Mouse (Mus musculus) retina, adult 2 months (tissue): ENCODE data around the gene Prrg2.
A peak's percentile ranks its signal among the peaks of the same experiment; 100 is the strongest.

Experiments
- DNase-seq: peaks from one replicate; pipeline ENCODE4 v3.0.0-alpha.2; 2012; ENCODE audit warnings: low read depth, low spot score

Gene Prrg2

DNA sequence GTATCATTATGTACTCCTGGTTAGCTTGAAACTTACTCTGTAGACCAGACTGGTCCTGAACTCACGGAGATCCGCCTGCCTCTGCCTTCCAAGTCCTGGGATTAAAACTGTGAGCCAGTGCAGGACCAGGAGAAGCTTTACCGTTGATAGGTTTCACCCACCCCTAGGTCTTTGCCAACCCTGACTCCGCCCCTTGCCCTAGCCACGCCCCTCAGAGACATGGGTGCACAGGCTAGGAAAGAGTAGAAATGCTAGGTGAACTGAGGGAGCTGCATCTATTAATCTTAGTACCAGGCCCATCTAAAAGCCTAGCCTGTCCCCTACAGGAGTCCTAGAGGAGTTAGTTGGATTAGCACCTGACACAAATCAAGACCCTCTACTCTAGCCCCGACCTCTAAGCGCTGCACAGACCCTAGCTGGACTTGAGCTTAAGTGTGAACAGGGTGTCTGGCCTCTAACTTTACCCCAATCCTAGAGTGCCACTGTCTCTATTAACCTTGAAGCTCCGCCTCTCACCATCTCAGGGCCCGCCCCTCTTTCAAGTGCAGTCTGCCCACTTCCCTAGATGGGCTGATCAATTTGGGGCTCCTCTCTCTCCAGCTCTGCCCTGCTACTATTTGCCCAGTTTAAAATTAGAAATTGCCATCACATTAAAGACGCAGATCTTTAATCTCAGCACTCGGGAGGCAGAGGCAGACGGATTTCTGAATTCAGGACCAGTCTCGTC lies 27.9 kb upstream of the Prrg2 start:
- no peak for DNase-seq

DNA sequence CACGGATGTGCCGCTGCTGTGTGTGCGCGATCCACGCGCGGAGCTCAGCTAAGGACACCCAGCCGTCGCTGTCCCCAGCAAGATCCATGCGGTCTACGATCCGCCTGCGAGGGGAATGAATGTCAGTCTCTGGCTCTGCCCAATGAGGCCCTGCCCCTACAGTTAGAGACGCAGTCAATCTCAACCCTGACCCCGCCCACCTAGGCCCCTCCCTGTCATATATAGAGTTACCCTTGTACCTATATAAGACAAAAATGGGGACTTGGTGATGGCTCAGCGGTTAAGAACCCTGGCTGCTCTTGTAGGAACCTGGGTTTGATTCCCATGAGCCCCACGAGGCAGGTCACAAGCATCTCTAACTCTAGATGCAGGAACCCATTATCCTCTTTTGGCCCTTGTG lies 26.1 kb upstream of the Prrg2 start:
- DNase-seq = no peak

DNA sequence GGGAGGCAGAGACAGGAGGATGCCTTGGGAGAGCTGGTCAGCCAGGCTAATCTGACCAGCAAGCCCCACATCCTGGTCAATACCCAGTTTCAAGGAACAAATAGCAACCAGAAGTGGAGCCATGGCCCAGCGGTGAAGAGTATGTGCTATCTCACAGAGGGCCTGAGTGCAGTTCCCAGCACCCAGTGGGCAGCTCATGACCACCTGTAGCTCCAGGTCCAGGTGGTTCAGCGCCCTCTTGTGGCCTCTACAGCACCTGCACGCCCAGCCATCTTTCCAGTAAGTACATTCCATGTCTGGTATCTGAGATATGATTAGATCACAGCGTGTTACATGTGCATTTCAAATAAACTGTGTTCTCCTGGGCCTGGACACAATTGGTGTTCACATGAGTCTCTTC lies 23.6 kb upstream of the Prrg2 start:
- DNase-seq = no peak

DNA sequence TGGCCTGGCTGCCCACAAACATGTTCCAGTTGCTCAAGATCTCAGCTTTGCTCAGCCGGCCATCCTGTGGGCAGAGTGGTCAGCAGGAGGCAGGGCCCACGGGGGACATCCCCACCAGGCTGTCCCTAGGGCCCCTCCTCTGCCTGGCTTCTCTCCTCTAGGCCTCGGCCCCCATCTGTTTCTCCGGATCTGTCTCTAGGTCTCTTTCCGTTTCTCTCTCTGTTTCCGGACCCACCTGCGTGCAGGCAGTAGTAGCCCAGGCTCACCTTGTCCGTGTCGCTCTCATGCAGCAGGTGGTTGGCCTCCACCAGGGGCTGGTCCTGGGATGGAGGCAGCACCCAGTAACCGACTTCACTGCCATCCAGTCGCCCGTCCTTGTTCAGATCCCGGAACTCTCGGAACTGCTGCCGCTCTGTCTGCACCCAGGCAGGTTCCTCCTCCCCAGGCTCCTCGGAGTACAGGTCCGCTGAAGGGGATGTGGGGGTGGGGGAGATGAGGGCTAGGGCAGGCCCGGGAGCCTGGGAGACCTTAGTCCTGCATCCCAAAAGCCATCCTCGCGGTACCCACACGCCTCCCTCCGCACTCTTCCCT lies 20.9 kb upstream of the Prrg2 start:
- DNase-seq = no peak

DNA sequence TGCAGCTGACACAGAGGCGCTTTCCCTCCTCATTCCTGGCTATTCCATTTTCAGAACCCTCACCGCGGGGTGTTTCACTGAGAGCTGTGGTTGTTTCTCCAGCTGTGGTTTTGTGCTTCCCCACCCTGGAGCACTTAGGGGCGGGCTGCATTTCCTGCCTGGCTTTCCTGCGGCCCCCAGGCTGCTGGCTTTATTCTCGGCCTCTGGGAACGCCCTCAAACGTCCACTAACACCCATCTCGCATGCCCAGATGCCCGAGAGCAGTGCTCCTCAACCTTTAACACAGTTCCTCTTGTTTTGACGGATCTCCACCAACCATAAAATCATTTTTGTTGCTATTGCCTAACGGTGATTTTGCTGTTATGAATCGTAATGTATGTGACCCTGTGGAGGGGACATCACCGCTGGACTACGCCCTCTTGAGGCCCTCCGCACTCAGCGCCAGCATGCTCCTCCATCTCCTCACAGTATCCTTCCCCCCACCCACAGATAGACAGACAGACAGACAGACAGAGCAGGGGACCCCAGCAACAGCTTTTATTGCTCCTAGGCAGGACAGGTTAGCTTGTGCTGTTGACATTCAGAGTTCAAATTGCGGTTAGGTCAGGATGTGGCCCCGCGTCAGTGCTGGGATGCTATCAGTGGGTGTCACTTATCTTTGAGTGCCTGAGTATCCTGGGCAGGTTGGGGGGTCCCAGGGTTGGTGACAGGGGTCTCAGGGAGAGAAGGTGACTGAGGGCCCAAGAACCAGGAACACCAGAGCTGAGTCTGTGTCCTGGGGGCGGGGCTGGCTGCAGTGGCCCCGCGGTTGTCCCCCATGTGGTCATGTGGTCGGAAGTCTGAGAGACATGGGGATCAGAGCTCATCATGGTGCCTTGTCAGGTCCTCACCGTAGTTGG lies 20.2 kb upstream of the Prrg2 start:
- no peak for DNase-seq

DNA sequence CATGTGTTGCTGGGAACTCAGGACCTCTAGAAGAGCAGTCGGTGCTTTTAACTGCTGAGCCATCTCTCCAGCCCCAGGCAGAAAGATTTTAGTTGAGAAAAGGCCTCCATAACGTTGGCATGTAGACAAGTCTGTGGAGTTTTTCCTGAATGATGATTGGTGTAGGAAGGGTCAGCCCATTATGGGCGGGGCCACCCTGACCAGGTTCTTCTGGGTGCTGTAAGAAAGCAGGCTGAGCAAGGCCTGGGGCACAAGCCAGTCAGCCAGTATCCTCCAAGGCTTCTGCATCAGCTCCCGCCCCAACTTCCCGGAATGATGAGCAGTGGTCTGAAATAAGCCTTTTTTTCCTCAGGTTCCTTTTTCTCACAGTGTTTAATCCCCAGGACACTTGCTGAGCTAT lies 18.5 kb upstream of the Prrg2 start:
- DNase-seq = no peak

DNA sequence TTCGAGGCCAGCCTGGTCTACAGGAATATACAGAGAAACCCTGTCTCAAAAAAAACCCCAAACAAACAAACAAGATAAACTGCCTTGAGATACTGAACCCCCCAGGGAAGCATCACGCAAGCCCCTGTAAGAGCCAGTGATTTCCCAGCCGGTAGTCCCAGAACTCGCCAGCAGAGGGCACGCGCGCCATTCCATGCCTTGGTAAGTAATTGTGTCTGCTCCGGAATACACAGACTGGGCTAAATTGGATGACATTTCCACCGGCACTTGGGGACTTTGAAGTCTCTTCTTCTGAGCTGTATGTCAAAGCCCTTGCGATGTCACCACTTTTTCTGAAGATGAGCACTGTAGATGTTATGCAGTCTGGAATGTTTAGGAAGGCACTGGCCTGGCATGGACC lies 17.4 kb upstream of the Prrg2 start:
- DNase-seq = peak; percentile 56

DNA sequence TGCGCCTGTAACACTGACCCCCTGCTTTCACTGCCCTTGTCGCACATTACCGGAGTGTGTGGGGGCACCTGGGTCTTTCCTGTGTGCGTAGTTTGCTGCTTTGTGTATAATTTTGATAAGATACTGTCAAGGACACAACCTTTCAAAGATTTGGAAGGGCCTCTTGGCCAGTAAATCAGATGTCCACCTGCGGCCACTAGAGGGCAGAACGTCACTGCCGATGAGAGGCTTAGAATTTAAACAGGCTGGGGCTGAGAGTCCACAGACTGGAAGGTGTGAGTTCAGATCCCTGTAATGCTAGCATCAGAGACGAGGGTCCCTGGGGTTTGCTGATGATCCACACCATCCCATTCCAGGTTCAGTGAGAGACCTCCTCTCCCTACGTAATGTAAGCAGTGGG lies 16.0 kb upstream of the Prrg2 start:
- DNase-seq = peak; percentile 32

DNA sequence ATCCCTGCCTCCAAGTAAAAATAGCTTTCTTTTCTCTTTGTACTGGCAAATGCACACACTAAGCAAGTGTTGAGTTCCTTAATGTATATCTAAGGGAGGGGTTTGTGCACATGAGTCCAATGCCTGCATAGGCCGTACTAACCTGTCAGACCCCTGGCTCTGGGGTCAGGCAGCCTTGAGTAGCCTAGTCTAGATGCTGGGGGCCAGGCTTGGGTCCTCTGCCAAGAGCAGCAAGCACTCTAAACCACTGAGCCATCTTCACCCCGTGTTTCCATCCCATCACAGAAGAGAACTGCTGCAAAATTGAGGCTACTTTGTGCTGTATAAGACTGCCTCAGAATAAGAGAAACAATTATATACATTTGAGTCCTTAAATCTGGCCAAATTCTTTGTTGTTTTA lies 15.4 kb upstream of the Prrg2 start:
- DNase-seq = no peak

DNA sequence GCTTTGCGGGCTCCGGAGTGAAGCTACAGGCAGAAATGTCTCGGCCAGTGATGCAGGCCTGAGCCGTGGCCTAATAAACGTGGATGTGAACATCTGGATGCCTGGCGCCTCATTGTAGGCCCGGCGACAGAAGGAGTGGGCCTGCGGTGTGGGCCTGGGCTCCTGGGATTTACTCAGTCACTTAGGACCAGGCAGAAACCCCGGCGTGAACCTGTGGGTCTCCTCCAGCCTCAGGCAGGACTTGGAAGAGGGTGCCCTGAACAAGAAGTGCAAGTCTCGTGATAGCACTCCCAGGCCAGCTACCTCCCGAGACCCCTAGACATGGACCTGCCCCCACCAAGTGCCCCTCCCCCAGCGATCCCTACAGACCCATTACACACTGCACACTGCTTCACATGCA lies 14.8 kb upstream of the Prrg2 start:
- no peak for DNase-seq

DNA sequence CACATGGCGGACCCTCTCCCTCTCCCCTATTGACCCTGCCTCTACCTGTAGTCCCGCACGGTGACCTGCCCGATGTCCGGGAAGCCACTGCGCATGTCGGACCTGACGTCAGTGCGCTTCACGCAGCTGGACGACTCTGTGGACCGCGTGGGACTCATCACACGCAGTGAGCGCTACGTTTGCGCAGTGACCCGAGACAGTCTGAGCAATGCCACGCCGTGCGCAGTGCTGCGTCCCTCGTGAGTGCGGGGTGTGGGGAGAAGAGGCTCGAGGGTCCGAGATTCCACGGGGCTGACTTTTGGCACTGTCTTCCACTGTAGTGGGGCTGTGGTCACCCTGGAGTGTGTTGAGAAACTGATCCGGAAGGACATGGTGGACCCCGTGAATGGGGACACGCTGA lies 14.0 kb upstream of the Prrg2 start:
- DNase-seq = no peak

DNA sequence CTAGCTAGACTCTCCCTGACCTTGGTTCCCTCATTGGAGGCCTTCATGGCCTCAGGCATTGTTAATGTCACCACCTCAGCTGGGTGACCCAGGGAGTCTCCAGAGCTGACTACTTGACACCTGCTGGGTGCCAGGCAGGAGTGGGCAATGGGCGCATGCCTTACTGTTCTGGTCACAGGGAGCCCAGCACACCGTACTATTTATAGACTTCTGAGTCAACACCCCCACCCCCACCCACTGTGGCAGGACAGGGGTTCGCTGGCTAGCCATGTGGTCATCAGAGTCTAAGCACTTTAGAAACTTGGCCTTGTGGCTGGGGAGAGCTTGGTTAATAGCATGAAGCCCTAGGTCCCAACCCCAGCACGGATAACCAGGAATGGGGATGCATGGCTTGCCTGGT lies 12.9 kb upstream of the Prrg2 start:
- DNase-seq = no peak

DNA sequence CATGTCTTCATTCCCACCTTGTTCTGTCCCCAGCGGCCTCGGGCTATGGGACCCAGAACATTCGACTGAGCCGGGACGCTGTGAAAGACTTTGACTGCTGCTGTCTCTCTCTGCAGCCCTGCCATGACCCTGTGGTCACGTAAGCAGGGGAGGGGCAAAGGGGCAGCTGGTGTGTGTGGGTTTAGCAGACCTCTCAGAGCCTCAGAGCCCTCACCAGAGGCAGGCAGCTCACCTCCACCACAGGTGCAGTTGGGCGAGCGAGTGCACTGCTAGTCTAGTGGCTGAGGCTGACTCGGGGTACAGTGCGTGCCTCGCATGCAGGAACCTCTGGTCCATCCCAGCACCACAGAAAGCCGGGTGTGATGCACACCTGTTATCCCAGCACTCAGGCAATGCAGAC lies 11.5 kb upstream of the Prrg2 start:
- DNase-seq = no peak

DNA sequence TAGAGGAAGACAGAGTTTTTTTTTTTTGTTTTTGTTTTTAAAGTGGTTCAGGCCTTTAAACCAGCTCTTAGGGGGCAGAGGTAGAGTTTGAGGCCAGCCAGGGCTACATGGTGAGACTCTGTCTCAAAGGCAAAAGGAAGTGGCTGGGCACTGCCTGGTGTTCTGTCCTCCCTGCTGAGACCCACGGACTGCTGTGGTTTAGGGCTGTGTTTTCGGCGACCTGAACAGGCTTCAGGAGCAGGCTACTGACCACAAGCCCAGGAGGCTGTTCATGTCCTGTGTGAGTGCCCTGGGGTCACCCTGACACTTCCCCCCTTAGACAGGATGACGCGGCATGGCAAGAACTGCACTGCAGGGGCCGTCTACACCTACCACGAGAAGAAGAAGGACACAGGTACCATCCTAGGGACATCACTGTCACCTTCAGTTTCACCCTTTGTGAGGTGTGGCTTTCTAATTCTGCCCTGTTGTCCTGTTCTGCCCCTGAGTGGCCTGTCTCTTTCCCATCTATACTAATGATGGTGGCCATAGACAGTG lies 10.8 kb upstream of the Prrg2 start:
- no peak for DNase-seq

DNA sequence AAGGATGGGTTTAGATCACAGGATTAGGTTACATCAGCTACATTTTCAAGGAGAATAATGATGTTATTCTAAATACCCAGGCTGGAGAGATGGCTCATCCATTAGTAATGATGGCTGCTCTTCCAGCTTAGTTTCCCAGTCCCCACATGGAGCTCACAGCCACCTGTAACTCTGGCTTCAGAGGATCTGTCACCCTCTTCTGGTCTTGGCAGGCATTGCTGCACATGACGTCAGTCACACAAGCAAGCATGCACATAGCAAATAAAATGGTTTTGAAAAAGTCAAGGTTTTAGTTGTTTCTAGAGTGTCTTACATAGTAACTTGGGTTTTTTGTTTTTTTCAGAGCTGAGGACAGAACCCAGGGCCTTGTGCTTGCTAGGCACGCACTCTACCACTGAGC lies 9.8 kb upstream of the Prrg2 start:
- DNase-seq = no peak

DNA sequence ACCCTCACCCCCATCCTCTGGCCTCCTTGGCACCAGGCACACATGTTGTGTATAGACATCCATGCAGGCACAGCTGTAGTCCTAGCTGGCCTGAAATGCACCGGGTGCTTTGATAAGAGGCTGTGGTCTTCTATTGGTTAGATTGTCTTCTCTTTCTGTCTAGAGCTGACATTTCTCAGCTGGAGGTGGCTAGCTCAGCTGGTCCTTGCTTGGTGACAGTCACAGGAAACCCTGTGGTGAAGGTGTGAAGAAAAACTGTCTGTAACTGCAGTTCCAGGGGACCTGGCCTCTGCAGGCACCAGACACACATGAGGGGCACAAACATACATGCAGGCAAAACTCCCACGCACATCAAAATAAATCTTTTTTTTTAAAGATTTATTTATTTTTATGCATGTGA lies 7.2 kb upstream of the Prrg2 start:
- DNase-seq = no peak

DNA sequence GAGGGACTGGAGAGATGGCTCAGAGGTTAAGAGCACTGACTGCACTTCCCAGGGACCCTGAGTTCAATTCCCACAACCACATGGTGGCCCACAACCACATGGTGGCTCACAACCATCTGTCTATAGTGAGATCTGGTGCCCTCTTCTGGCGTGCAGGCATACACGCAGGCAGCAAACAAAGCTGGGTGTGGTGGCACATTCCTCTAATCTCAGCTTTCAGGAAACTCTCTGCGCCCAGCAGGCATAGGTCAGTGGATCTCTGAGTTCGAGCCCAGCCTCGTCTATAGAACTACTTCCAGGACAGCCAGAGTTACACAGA lies 5.5 kb upstream of the Prrg2 start:
- no peak for DNase-seq

DNA sequence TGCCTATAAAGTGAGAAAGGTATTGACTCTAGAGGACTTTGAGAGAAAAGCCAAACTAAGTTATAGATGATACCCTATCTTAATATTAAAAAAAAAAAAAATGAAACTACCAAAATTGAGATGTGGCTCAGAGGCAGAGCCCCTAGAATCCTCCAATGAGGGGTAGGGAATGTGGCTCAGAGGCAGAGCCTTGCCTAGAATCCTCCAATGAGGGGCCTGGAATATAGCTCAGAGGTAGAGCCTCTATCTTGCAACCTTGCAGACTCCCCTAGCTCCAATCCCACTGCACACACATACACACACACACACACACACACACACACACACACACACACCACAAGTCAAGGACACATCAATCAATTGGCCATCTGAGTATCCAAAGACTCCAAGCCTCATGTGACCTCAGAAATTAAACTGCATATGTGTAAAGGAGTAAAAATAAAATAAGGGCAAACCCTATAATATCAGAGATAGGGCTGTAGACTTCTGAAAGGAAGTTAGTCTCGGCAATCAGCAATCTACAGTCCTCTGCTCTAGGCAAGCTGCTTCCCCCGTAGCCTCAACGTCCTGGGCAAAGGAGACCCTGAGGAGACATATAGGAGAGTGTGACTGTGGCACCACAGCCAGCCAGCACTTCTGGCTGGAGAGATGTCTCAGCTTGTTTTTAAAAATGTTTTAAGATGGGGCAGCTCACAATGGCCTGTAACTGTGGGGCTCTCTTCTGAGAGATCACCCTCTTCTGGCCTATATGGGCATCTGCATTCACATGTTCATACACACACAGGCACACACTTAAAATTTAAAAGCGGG lies 4.9 kb upstream of the Prrg2 start:
- no peak for DNase-seq

DNA sequence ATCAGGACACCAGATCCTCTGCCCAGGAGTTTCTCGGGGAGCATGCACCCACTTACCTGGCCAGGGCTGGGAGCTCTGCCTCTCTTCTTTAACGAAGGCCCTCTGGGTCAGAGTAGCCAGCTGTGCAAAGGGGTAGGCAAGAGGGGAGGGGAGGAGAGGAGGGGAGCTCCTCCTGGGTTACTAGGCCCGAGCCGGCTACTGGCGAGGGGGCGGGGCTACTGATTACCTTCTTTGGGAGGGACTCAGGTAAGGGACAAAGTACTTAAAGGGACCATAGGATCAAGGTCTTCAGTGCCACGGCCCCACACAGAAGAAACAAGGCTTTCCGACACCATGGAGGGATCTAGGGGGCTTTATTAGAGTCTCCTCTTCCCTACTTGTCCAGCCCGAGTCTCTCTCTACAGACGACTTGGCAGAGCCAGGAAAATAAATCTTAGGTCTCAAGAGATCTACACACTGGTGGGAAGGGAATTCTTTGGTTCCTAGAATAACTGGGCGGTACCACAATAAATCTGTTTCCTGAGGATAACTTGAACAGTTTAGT lies 873 bp downstream of the Prrg2 start:
- DNase-seq = no peak

DNA sequence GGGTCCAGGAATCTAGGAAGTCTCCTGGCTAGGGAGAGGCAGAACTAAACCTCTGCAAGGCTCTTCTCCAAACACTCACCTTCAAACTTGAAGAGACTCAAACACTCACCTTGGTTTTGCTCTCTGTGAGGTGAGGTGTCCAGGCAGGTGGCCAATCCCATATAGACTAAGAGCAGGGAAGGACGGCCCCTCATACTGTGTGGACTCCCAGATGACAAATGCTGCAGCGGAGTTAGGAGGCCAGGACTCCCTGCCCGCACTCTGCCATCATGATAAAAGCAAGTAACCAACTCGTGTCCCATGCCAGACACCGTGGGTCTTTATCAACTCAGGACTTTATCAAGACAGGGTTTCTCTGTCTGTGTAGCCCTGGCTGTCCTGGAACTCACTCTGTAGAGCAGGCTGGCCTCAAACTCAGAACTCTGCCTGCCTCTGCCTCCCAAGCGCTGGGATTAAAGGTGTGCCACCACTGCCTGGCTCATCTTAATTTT lies 1.8 kb downstream of the Prrg2 start:
- no peak for DNase-seq
